Mouse (Mus musculus) cerebellum, postnatal 36 days (tissue): ENCODE data around the gene Spp1.
"Not testable (repeated sequence)": the region's sequence is repeated elsewhere in the genome, so short reads cannot be mapped to it uniquely, and the experiment has no call there.

ENCODE experiments used
- DNase-seq, 2 experiments: peaks; one replicate each; pipeline ENCODE4 v3.0.0; 2021 to 2022; ENCODE audit warnings: mixed read lengths in 2 of 2

The Spp1 gene

GRCm38 (mm10) chr5:104436406-104437076, 1.6 kb downstream of the Spp1 start:
- no peak for DNase-seq

GRCm38 (mm10) chr5:104442396-104442795, 7.5 kb downstream of the Spp1 start:
- DNase-seq = no peak

GRCm38 (mm10) chr5:104442850-104443249, 7.9 kb downstream of the Spp1 start:
- DNase-seq = no peak

GRCm38 (mm10) chr5:104446156-104446555, 11.2 kb downstream of the Spp1 start:
- DNase-seq = peak; percentile 59 to 67

- DNase-seq = not testable (repeated sequence)
These were observed 13.4 kb downstream of the Spp1 start for GRCm38 (mm10) chr5:104448346-104448745.

GRCm38 (mm10) chr5:104449491-104449890, 14.6 kb downstream of the Spp1 start:
- no peak for DNase-seq

GRCm38 (mm10) chr5:104453075-104453474, 18.2 kb downstream of the Spp1 start:
- DNase-seq = no peak

- DNase-seq = no peak
These were observed 19.6 kb downstream of the Spp1 start for GRCm38 (mm10) chr5:104454564-104454963.

GRCm38 (mm10) chr5:104458832-104459705, 24.2 kb downstream of the Spp1 start, which contains the start of gene Pkd2:
Gene Pkd2, plus strand, starts transcription at chr5:104459450.
- DNase-seq = peak; percentile 76 to 82

GRCm38 (mm10) chr5:104459706-104460455, 25.0 kb downstream of the Spp1 start:
- peak; percentile 68 to 71 for DNase-seq

GRCm38 (mm10) chr5:104460456-104460838, 25.5 kb downstream of the Spp1 start:
- no peak for DNase-seq

GRCm38 (mm10) chr5:104460856-104461255, 25.9 kb downstream of the Spp1 start:
- DNase-seq = no peak

GRCm38 (mm10) chr5:104465279-104465678, 30.4 kb downstream of the Spp1 start:
- no peak for DNase-seq

- DNase-seq = peak; percentile 75 to 80
These were observed 30.8 kb downstream of the Spp1 start for GRCm38 (mm10) chr5:104465731-104466130.

- DNase-seq = no peak
These were observed 31.9 kb downstream of the Spp1 start for GRCm38 (mm10) chr5:104466816-104467215.

- no peak for DNase-seq
These were observed 33.7 kb downstream of the Spp1 start for GRCm38 (mm10) chr5:104468586-104468985.

GRCm38 (mm10) chr5:104470981-104471391, 36.1 kb downstream of the Spp1 start:
- DNase-seq = peak in 1 of 2 experiments; percentile 21

- peak in 1 of 2 experiments; percentile 29 for DNase-seq
These were observed 37.5 kb downstream of the Spp1 start for GRCm38 (mm10) chr5:104472371-104472770.

- DNase-seq = no peak
These were observed 45.4 kb downstream of the Spp1 start for GRCm38 (mm10) chr5:104480367-104480766.

- no peak for DNase-seq
These were observed 47.9 kb downstream of the Spp1 start for GRCm38 (mm10) chr5:104482856-104483255.
